ENCODE assay signal across 20 mouse cellular contexts in the genomic region with DNA sequence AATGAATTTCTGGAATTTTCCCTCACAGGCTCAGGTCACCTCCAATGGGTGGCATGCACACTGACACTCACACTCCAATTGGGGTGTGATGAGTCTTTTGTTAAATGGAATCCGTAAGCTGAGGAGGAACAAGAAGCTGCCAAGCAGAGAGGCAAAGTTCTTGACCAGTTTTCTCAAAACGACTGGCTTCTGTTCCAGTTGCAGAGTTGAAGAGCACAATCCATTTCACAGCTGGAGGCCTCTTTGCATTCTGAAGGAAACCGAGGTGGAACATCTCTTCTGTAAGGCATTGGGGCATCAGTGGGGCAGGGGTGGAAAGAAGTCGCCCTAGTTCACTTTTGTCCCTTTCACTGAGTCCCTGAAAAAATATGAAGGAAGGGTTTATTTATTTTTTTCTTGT. TPM values are rescaled to one million over a fixed set of nuclear protein-coding genes. Genes with fewer than 3 reads are reported as not detected.
A peak's percentile ranks its signal among the peaks of the same experiment; 100 is the strongest.
DNase-seq lines count a peak whose midpoint lies in the region.
"Had no signal": no experiment of that assay in that cellular context is flagged by ENCODE, and none has a peak within 500 bp of the region (broad histone marks: within the 10 kb centered on the region; RNA-seq: fewer than 3 reads in every experiment).

No protein-coding gene starts in this region.

- intact Hi-C loops in heart, postnatal 14 days (cut with DNase I): no loop called here

- DNase-seq in heart, adult 11 months: peak; percentile 40
- DNase-seq in heart, postnatal 14 days: no peak
- peak; percentile 75 for DNase-seq in ES-CJ7 (ENCODE audit: low read depth, low spot score)
- DNase-seq in R1 (ENCODE audit: low read depth, low spot score): peak; percentile 67
- DNase-seq in layer of hippocampus, adult 8-10 months (ENCODE audit: low spot score in 2 of 2): no peak
- no peak for DNase-seq in adrenal gland, postnatal 4 days (ENCODE audit: low spot score in 2 of 2)
- DNase-seq: adrenal gland, adult 8-10 months; adrenal gland, postnatal 14 days; adrenal gland, postnatal 36 days; B cell, adult 2 months; cerebellum, adult 11 months; cerebellum, adult 18-20 months; cerebellum, adult 8-10 months; cerebellum, adult 9-11 months; cerebellum, postnatal 14 days; cerebellum, postnatal 36 days; embryo, embryonic 11 days had no signal

RNA-seq across cellular contexts. Expression of gene Gm33543, which starts 30.9 kb away (rescaled TPM):
- 1 to 10 TPM; 2.0 to 3.1 TPM for total RNA-seq in heart, postnatal 14 days (2021)
- total RNA-seq in layer of hippocampus, adult 8-10 months (2022): not detected
- total RNA-seq in adrenal gland, postnatal 4 days (2021): under 1 TPM in 1 of 2 experiments, not detected in 1; 0.23 TPM
- total RNA-seq: adrenal gland, adult 18-20 months; adrenal gland, adult 8-10 months; adrenal gland, postnatal 36 days; CH12.LX; common myeloid progenitor, adult 5-6 weeks had no signal

Comparison
In these comparisons a context has a peak if more than half of its experiments do, and no peak if none do; other contexts are left out.
1. DNase-seq: peak in heart, adult 11 months (single experiment), ES-CJ7 (single experiment) and R1 (single experiment); none in heart, postnatal 14 days (0 of 2), layer of hippocampus, adult 8-10 months (0 of 2) and adrenal gland, postnatal 4 days (0 of 2).